Mouse (Mus musculus) forebrain, embryonic 14.5 days (tissue): ENCODE measurements at regions not wholly inside any gene's neighbourhood (a gene's known extent, or its start where the extent isn't known, plus 50 kb on each side); places are given as distances from the start of the nearest gene placed in this dataset.

Experiments
- ATAC-seq: fragments of 200-750 bp; cut with Nextera tagmentation; 2 replicates; pipeline ENCODE4 v1.8.0; 2017; ENCODE audit warnings: mild to moderate bottlenecking, moderate library complexity
- DNase-seq: peaks from one replicate; pipeline ENCODE4 v3.0.0-alpha.2; 2015; ENCODE audit warnings: low spot score
- H3K27ac ChIP-seq: fragments of 300-500 bp; sonication (generic); 2 replicates; pipeline ENCODE4 v1.5.1; 2014; ENCODE audit warnings: low read depth, mild to moderate bottlenecking, control low read depth, low read length, moderate library complexity
- H3K27me3 ChIP-seq: fragments of 300-500 bp; sonication (generic); replicated peaks from 2 replicates; pipeline ENCODE4 v1.6.1; 2014; ENCODE audit warnings: low read length, control low read depth, mixed read lengths; ENCODE audit not compliant: control insufficient read depth, insufficient read depth
- H3K36me3 ChIP-seq: fragments of 300-500 bp; sonication (generic); 2 replicates; pipeline ENCODE4 v1.6.1; 2014; ENCODE audit warnings: low read length, control low read depth; ENCODE audit not compliant: control insufficient read depth, insufficient read depth
- H3K4me1 ChIP-seq: fragments of 300-500 bp; sonication (generic); 2 replicates; pipeline ENCODE4 v1.6.1; 2014; ENCODE audit warnings: antibody characterized with exemption, low read length, control low read depth; ENCODE audit not compliant: control insufficient read depth, insufficient read depth
- H3K4me2 ChIP-seq: fragments of 300-500 bp; sonication (generic); 2 replicates; pipeline ENCODE4 v1.6.1; 2014; ENCODE audit warnings: mild to moderate bottlenecking, control low read depth, low read length
- H3K4me3 ChIP-seq: fragments of 300-500 bp; sonication (generic); 2 replicates; pipeline ENCODE4 v1.5.1; 2014; ENCODE audit warnings: low read depth, low read length, control low read depth
- H3K9ac ChIP-seq: fragments of 300-500 bp; sonication (generic); 2 replicates; pipeline ENCODE4 v1.6.1; 2014; ENCODE audit warnings: mild to moderate bottlenecking, low read length, control low read depth, moderate library complexity
- H3K9me3 ChIP-seq: fragments of 300-500 bp; sonication (generic); replicated peaks from 2 replicates; pipeline ENCODE4 v1.6.1; 2016; ENCODE audit warnings: low read length, control low read depth, mixed read lengths; ENCODE audit not compliant: control insufficient read depth
- WGBS: fragments of 180-500 bp; shearing (Covaris S2); extraction: QIAGEN DNeasy Blood & Tissue Kit; methylation state at CpG from one replicate; pipeline ENCODE4 v1.1.7; 2014; 5-methylcytosine and 5-hydroxymethylcytosine counted together

GRCm38 (mm10) chr3:61605469-61605868, 239.7 kb upstream of the B430305J03Rik start:
- Histone ChIP-seq H3K27me3 (no peaks in the 10 kb centered on the region), H3K36me3 (no peaks in the 10 kb centered on the region), H3K4me2 (no peak overlapping the region), H3K27ac (no peak overlapping the region), H3K4me1 (no peaks in the 10 kb centered on the region), H3K9me3 (no peaks in the 10 kb centered on the region), H3K9ac (no peak overlapping the region), H3K4me3 (no peak overlapping the region)
- DNase-seq: no peak
- 84% methylated on average over 4 of the region's 4 CpGs for WGBS
- no peak for ATAC-seq

GRCm38 (mm10) chr3:61602891-61603290, 237.1 kb upstream of the B430305J03Rik start:
- WGBS: 86% methylated on average over 2 of the region's 2 CpGs

GRCm38 (mm10) chr3:61595574-61595973, 229.8 kb upstream of the B430305J03Rik start:
- Histone ChIP-seq H3K9ac (no peak overlapping the region), H3K4me3 (no peak overlapping the region), H3K4me1 (no peaks in the 10 kb centered on the region), H3K4me2 (no peak overlapping the region), H3K27me3 (no peaks in the 10 kb centered on the region), H3K9me3 (no peaks in the 10 kb centered on the region), H3K36me3 (no peaks in the 10 kb centered on the region), H3K27ac (no peak overlapping the region)
- no peak for DNase-seq
- ATAC-seq: no peak

More at GRCm38 (mm10) chr3:61602891-61603290, 237.1 kb upstream of the B430305J03Rik start:
- Histone ChIP-seq H3K9me3 (no peaks in the 10 kb centered on the region), H3K4me2 (no peak overlapping the region), H3K27me3 (no peaks in the 10 kb centered on the region), H3K36me3 (no peaks in the 10 kb centered on the region), H3K9ac (no peak overlapping the region), H3K27ac (no peak overlapping the region), H3K4me3 (no peak overlapping the region), H3K4me1 (no peaks in the 10 kb centered on the region)
- DNase-seq (no peak), ATAC-seq (no peak)

- no peak for DNase-seq
- H3K27ac ChIP-seq: no peak overlapping the region
- ATAC-seq: no peak
- H3K4me1 ChIP-seq: no peaks in the 10 kb centered on the region
- no peak overlapping the region for H3K9ac ChIP-seq
- no peak overlapping the region for H3K4me2 ChIP-seq
- H3K4me3 ChIP-seq: no peak overlapping the region
- 90% methylated on average over 2 of the region's 2 CpGs for WGBS
- no peaks in the 10 kb centered on the region for H3K27me3 ChIP-seq
- H3K9me3 ChIP-seq: no peaks in the 10 kb centered on the region
- no peaks in the 10 kb centered on the region for H3K36me3 ChIP-seq
Measured at GRCm38 (mm10) chr3:61592342-61592741, 226.6 kb upstream of the B430305J03Rik start.

- DNase-seq (peak; percentile 7), ATAC-seq (no peak)
- no peak overlapping the region for H3K4me2 ChIP-seq
- H3K9me3 ChIP-seq: no peaks in the 10 kb centered on the region
- H3K36me3 ChIP-seq: no peaks in the 10 kb centered on the region
- no peaks in the 10 kb centered on the region for H3K27me3 ChIP-seq
- no peak overlapping the region for H3K4me3 ChIP-seq
- WGBS: 61% methylated on average over 1 of the region's 1 CpGs
- H3K4me1 ChIP-seq: no peaks in the 10 kb centered on the region
- H3K9ac ChIP-seq: no peak overlapping the region
- H3K27ac ChIP-seq: no peak overlapping the region
Measured at GRCm38 (mm10) chr3:61583669-61584068, 217.9 kb upstream of the B430305J03Rik start.

- Histone ChIP-seq H3K4me1 (no peaks in the 10 kb centered on the region), H3K9ac (no peak overlapping the region), H3K27ac (no peak overlapping the region), H3K9me3 (no peaks in the 10 kb centered on the region), H3K4me3 (no peak overlapping the region), H3K4me2 (no peak overlapping the region), H3K36me3 (no peaks in the 10 kb centered on the region), H3K27me3 (no peaks in the 10 kb centered on the region)
- 83% methylated on average over 2 of the region's 2 CpGs for WGBS
- ATAC-seq (no peak), DNase-seq (no peak)
Measured at GRCm38 (mm10) chr3:61582927-61583326, 217.2 kb upstream of the B430305J03Rik start.

GRCm38 (mm10) chr3:61580252-61580651, 214.5 kb upstream of the B430305J03Rik start:
- H3K36me3 ChIP-seq: no peaks in the 10 kb centered on the region
- no peak overlapping the region for H3K4me2 ChIP-seq
- H3K27me3 ChIP-seq: no peaks in the 10 kb centered on the region
- WGBS: 76% methylated on average over 3 of the region's 3 CpGs
- H3K9ac ChIP-seq: no peak overlapping the region
- H3K4me3 ChIP-seq: no peak overlapping the region
- no peaks in the 10 kb centered on the region for H3K9me3 ChIP-seq
- H3K27ac ChIP-seq: no peak overlapping the region
- ATAC-seq: no peak
- H3K4me1 ChIP-seq: no peaks in the 10 kb centered on the region
- peak; percentile 28 for DNase-seq

GRCm38 (mm10) chr3:61537113-61537512, 171.4 kb upstream of the B430305J03Rik start:
- no peak overlapping the region for H3K4me3 ChIP-seq
- H3K36me3 ChIP-seq: no peaks in the 10 kb centered on the region
- no peak overlapping the region for H3K9ac ChIP-seq
- no peak overlapping the region for H3K27ac ChIP-seq
- DNase-seq (no peak), ATAC-seq (no peak)
- no peaks in the 10 kb centered on the region for H3K9me3 ChIP-seq
- no peaks in the 10 kb centered on the region for H3K27me3 ChIP-seq
- H3K4me1 ChIP-seq: no peaks in the 10 kb centered on the region
- WGBS: 51% methylated on average over 1 of the region's 1 CpGs
- no peak overlapping the region for H3K4me2 ChIP-seq

GRCm38 (mm10) chr3:61535751-61536150, 170.0 kb upstream of the B430305J03Rik start:
- H3K9ac ChIP-seq: no peak overlapping the region
- H3K27me3 ChIP-seq: no peaks in the 10 kb centered on the region
- ATAC-seq (no peak), DNase-seq (peak; percentile 14)
- H3K4me3 ChIP-seq: no peak overlapping the region
- no peaks in the 10 kb centered on the region for H3K36me3 ChIP-seq
- H3K27ac ChIP-seq: no peak overlapping the region
- H3K9me3 ChIP-seq: no peaks in the 10 kb centered on the region
- no peaks in the 10 kb centered on the region for H3K4me1 ChIP-seq
- WGBS: 29% methylated on average over 2 of the region's 2 CpGs
- no peak overlapping the region for H3K4me2 ChIP-seq
